Mouse (Mus musculus) cortical plate, adult 2 months (tissue): Measurements from ENCODE around the gene Stoml1.

Experiments used
- CTCF ChIP-seq: fragments of 200-500 bp; IDR thresholded peaks from 2 replicates; pipeline ENCODE4 v1.5.1; 2011; ENCODE audit warnings: mild to moderate bottlenecking, control low read depth, low read length; ENCODE audit not compliant: insufficient read depth; ENCODE audit errors: extremely low read depth
- POLR2A ChIP-seq: fragments of 200-500 bp; IDR thresholded peaks from 2 replicates; pipeline ENCODE4 v1.6.1; 2011; ENCODE audit warnings: mild to moderate bottlenecking, low read length, control low read depth; ENCODE audit not compliant: insufficient read depth; ENCODE audit errors: extremely low read depth

DNA sequence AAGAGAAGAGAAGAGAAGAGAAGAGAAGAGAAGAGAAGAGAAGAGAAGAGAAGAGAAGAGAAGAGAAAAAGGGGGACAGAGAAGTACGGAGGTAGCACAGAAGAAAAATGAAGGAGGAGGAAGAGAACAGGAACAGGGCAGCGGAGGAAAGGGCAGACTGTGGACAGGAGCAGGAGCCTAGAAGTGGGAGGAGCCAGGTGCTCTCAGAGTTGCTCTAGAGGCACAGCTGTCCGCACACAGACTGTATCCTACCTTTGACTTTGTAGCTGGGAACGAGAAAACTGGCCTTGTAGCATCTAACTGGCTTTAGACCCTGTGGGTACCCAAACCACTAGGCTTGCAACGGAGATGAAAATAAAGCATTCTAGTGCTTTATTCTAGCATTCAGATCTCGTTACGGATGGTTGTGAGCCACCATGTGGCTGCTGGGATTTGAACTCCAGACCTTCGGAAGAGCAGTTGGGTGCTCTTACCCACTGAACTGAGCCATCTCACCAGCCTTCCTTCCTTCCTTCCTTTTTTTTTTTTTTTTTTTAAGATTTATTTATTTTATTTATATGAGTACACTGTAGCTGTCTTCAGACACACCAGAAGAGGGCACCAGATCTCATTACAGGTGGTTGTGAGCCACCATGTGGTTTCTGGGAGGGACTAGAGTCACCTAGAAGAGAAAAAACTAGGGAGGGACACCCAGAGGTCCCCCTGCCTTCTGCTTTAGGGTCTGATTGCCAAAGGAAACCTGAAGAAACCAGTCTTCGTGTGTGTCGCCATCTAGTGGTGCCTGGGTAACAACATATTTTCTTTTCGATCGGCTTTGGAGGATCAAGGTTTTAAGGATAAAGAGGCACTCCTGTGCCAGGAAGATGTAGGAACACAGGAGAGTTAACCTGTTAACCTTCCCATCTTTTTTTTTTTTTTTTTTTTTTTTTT is 15.7 kb downstream of the Stoml1 start:
- TF ChIP-seq POLR2A (no peak), CTCF (peak; percentile 69)
